Mouse (Mus musculus) embryonic fibroblast, embryonic 13.5 days (primary cell): ENCODE measurements around the gene Vps51.

ENCODE experiments used
- CTCF ChIP-seq: IDR thresholded peaks from 2 replicates; pipeline ENCODE4 v1.5.1; 2011; ENCODE audit warnings: mild to moderate bottlenecking, control low read depth, low read length, moderate library complexity, borderline replicate concordance; ENCODE audit not compliant: insufficient read depth
- POLR2A ChIP-seq: IDR thresholded peaks from 2 replicates; pipeline ENCODE4 v1.6.1; 2011; ENCODE audit warnings: low read depth, mild to moderate bottlenecking, control low read depth, low read length, moderate library complexity

GRCm38 (mm10) chr19:6018142-6019089 is 58.6 kb downstream of the Vps51 start:
- TF ChIP-seq POLR2A, result no peak
- TF ChIP-seq CTCF, result peak; percentile 78
